Mouse (Mus musculus) heart, embryonic 14.5 days (tissue): ENCODE results near the gene Dcaf6. TPM values are rescaled to one million over a fixed set of nuclear protein-coding genes. Genes with fewer than 3 reads are reported as not detected.
A peak's percentile ranks its signal among the peaks of the same experiment; 100 is the strongest.

Experiments used
- ATAC-seq: fragments of 200-750 bp; cut with Nextera tagmentation; 2 replicates; pipeline ENCODE4 v1.8.0; 2017; ENCODE audit warnings: low read depth, moderate TSS enrichment; ENCODE audit not compliant: insufficient number of reproducible peaks, insufficient read depth, low FRiP score
- H3K27ac ChIP-seq, 2 experiments: fragments of 200-500 bp in 1 of 2; fragments of 300-500 bp in 1 of 2; sonication (generic) in 1 of 2; replicated peaks in 1 of 2; 2 replicates each; pipeline ENCODE4 v1.5.1; 2012 to 2014; ENCODE audit warnings: low read depth in 2 of 2, low read length in 2 of 2, control low read depth in 1 of 2, mild to moderate bottlenecking in 1 of 2, mixed read lengths in 1 of 2; ENCODE audit not compliant: control insufficient read depth in 1 of 2, insufficient read depth in 1 of 2
- H3K27me3 ChIP-seq: fragments of 300-500 bp; sonication (generic); 2 replicates; pipeline ENCODE4 v1.6.1; 2014; ENCODE audit warnings: mild to moderate bottlenecking, low read length, control low read depth; ENCODE audit not compliant: control insufficient read depth, insufficient read depth
- H3K36me3 ChIP-seq: fragments of 300-500 bp; sonication (generic); 2 replicates; pipeline ENCODE4 v1.6.1; 2014; ENCODE audit warnings: mild to moderate bottlenecking, control low read depth, low read length, mixed read lengths; ENCODE audit not compliant: control insufficient read depth, insufficient read depth
- H3K4me1 ChIP-seq, 2 experiments: fragments of 200-500 bp in 1 of 2; fragments of 300-500 bp in 1 of 2; sonication (generic) in 1 of 2; 2 replicates each; pipeline ENCODE4 v1.6.1; 2012 to 2014; ENCODE audit warnings: low read length in 2 of 2, control low read depth in 1 of 2, mixed read lengths in 1 of 2; ENCODE audit not compliant: control insufficient read depth in 2 of 2, insufficient read depth in 2 of 2
- H3K4me2 ChIP-seq: fragments of 300-500 bp; sonication (generic); 2 replicates; pipeline ENCODE4 v1.6.1; 2014; ENCODE audit warnings: mild to moderate bottlenecking, low read length
- H3K4me3 ChIP-seq, 2 experiments: fragments of 200-500 bp in 1 of 2; fragments of 300-500 bp in 1 of 2; sonication (generic) in 1 of 2; 2 replicates each; pipeline ENCODE4 v1.5.1; 2012 to 2014; ENCODE audit warnings: low read length in 2 of 2, mild to moderate bottlenecking in 2 of 2, control low read depth in 1 of 2, low read depth in 1 of 2, moderate library complexity in 1 of 2; ENCODE audit not compliant: control insufficient read depth in 1 of 2, insufficient read depth in 1 of 2
- H3K9ac ChIP-seq: fragments of 300-500 bp; sonication (generic); 2 replicates; pipeline ENCODE4 v1.6.1; 2014; ENCODE audit warnings: mild to moderate bottlenecking, low read length
- H3K9me3 ChIP-seq: fragments of 300-500 bp; sonication (generic); 2 replicates; pipeline ENCODE4 v1.6.1; 2016; ENCODE audit warnings: low read length, control low read depth; ENCODE audit not compliant: control insufficient read depth
- WGBS: fragments of 180-500 bp; shearing (Covaris S2); extraction: QIAGEN DNeasy Blood & Tissue Kit; methylation state at CpG from one replicate; pipeline ENCODE4 v1.1.7; 2014; 5-methylcytosine and 5-hydroxymethylcytosine counted together
- polyA plus RNA-seq: library from polyadenylated mRNA; unstranded; fragments of >200 nt; fragmentation: Nextera tagmentation; extraction: Ambion mirVana; gene quantifications from 2 replicates; pipeline ENCODE4 v1.2.1, GENCODE M21; 2014

Dcaf6 gene
- polyA plus RNA-seq, 1 experiment from 2014 or later = 24.7 TPM

DNA sequence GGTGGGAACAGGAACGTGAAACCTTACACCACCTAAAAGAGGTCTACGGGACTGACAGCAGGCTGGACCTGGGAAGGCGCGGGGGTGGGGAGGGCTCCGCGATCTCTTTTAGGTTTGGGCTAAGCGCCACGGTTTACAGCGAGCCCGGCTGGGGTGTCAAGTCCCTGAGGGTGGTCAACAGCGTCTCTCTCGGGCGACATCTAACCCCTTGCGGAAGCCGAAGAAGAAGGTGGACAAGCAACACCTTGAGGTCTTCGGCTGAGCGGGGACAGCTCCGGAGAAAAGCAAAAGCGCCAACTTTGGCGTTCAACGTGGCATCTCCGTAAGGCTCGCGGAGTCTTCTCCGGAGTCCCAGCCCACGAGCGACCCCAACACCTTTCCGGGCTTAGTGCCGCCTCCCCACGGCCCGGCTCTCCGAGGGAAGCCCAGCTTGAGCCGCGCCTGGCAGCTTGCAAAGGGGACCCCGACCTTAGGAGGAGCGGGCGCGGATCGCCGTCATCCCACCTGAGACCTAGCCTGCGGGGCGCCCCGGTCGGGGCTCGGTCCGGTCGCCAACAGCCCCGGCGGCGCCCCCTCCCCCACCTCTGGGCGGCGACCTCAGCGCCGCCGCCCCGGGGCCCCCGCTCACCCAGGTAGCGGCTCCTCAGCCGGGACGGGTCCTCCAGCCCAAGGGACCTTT lies 633 bp downstream of the Dcaf6 start:
- no peaks in the 10 kb centered on the region for H3K9me3 ChIP-seq
- peak overlapping the region; percentile 80 for H3K4me2 ChIP-seq
- H3K36me3 ChIP-seq = no peaks in the 10 kb centered on the region
- WGBS = 0% methylated on average over 47 of the region's 60 CpGs
- peak overlapping the region; percentile 84 to 99 for H3K27ac ChIP-seq
- H3K9ac ChIP-seq = peak overlapping the region; percentile 90
- H3K27me3 ChIP-seq = no peaks in the 10 kb centered on the region
- H3K4me1 ChIP-seq = peaks cover 2 to 5% of the 10 kb centered on the region in 2 experiments; a peak in 3 of 4 replicates
- peak overlapping the region; percentile 94 to 97 for H3K4me3 ChIP-seq
- ATAC-seq = peak; percentile 2; the same call in 1 of the 2 replicates

- Histone ChIP-seq H3K9ac (peak overlapping the region; percentile 90), H3K27ac (peak overlapping the region; percentile 84 to 99; a peak in 2 of 4 replicates), H3K4me2 (peak overlapping the region; percentile 80), H3K36me3 (no peaks in the 10 kb centered on the region), H3K27me3 (no peaks in the 10 kb centered on the region), H3K4me3 (peak overlapping the region; percentile 94 to 97), H3K9me3 (peaks cover 5% of the 10 kb centered on the region; the same call in 1 of the 2 replicates), H3K4me1 (peaks cover 2 to 5% of the 10 kb centered on the region in 2 experiments; a peak in 3 of 4 replicates)
- no peak for ATAC-seq
- WGBS = 15% methylated on average over 7 of the region's 7 CpGs
Measured at GRCm38 (mm10) chr1:165459041-165459502, 1.2 kb downstream of the Dcaf6 start.

DNA sequence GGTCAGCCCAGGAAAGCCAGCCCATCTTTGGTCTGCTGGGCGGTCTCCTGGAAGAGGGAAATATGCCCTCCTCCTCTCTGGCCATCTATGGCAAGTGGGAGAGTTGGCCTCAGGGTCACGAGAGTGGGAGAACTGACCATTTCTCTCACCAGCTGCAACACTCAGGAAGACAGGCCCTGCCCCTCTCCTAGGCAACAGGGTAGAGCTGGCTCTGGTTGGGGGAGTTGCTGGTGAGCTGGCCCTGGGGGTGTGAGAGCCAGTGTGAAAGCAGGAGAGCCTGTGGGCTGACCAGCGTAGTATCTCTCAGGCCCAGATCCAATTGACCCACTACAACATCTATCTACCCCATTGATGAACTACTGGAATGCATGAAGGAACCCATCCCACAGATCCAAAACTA lies 18.6 kb downstream of the Dcaf6 start:
- no peaks in the 10 kb centered on the region for H3K9me3 ChIP-seq
- peaks cover 0 to 3% of the 10 kb centered on the region in 2 experiments; a peak in 1 of 4 replicates for H3K4me1 ChIP-seq
- no peak overlapping the region for H3K27ac ChIP-seq
- no peaks in the 10 kb centered on the region for H3K27me3 ChIP-seq
- H3K4me3 ChIP-seq = no peak overlapping the region
- H3K36me3 ChIP-seq = no peaks in the 10 kb centered on the region
- ATAC-seq = no peak
- 83% methylated on average over 3 of the region's 3 CpGs for WGBS
- no peak overlapping the region for H3K9ac ChIP-seq
- no peak overlapping the region for H3K4me2 ChIP-seq

DNA sequence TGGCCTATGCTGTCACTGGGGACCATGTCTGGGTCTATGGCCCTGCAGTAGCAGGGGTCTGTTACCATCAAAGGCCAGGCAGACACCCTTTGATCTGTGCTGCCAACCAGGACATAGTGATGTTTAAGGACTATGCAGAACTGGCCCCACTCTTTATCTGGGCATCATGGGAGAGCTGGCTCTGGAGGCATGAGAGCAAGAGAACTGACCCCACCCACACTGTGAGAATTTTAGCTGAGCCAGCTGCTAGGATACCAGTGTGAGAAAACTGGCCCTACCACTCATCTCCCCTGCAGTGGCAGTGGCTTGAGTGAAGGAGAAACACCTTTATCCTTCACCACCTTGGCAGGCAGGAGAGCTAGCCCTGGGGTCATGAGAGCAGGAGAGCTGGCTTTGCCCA lies 19.1 kb downstream of the Dcaf6 start:
- no peaks in the 10 kb centered on the region for H3K36me3 ChIP-seq
- H3K9me3 ChIP-seq = no peaks in the 10 kb centered on the region
- ATAC-seq = no peak
- H3K27me3 ChIP-seq = no peaks in the 10 kb centered on the region
- peaks cover 0 to 3% of the 10 kb centered on the region in 2 experiments; a peak in 1 of 4 replicates for H3K4me1 ChIP-seq
- no peak overlapping the region for H3K9ac ChIP-seq
- no peak overlapping the region for H3K4me3 ChIP-seq
- no peak overlapping the region for H3K4me2 ChIP-seq
- H3K27ac ChIP-seq = no peak overlapping the region

GRCm38 (mm10) chr1:165440788-165441187 lies 19.5 kb downstream of the Dcaf6 start:
- no peaks in the 10 kb centered on the region for H3K36me3 ChIP-seq
- ATAC-seq = no peak
- no peak overlapping the region for H3K4me2 ChIP-seq
- no peak overlapping the region for H3K27ac ChIP-seq
- no peak overlapping the region for H3K4me3 ChIP-seq
- peaks cover 0 to 3% of the 10 kb centered on the region in 2 experiments; a peak in 1 of 4 replicates for H3K4me1 ChIP-seq
- H3K9ac ChIP-seq = no peak overlapping the region
- no peaks in the 10 kb centered on the region for H3K27me3 ChIP-seq
- 77% methylated on average over 3 of the region's 3 CpGs for WGBS
- no peaks in the 10 kb centered on the region for H3K9me3 ChIP-seq

DNA sequence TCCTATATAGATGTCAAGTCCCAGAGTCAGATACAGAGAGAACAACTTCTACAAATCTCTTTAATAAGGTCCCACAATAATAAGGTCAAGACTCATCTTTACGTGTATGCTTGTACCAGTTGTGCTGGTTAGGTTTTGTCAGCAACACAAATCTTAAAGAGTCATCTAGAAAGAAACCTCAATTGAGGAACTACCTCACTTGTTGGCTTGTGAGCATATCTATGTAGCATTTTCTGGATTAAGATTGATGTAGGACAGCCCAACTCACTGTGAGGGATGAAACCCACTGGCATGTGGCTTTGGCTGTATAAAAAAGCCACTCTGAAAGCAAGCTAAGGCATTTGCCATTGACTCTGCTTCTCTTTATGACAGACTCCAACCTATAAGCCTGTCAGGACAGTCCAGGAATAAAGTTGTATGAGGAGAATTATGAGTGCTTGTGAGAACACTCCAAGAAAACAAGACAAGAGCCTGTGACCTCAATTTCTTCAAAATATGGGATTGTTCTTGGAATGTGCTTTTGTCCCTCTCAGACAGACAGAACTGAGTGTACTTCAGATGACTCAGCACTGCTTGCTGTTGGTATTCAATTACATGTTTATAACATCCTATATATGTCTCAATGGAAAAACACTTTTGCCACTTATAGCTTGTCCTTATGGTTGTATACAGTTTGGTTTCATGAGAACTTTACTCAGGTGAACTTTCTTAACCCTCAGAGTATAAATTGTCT lies 21.8 kb downstream of the Dcaf6 start:
- no peaks in the 10 kb centered on the region for H3K27me3 ChIP-seq
- no peak for ATAC-seq
- H3K27ac ChIP-seq = no peak overlapping the region
- no peak overlapping the region for H3K4me3 ChIP-seq
- H3K4me2 ChIP-seq = no peak overlapping the region
- H3K36me3 ChIP-seq = no peaks in the 10 kb centered on the region
- WGBS = 92% methylated on average over 1 of the region's 1 CpGs
- H3K9ac ChIP-seq = no peak overlapping the region
- H3K9me3 ChIP-seq = 0 out of 2 replicates have a peak, but pooled peaks cover 3% of the 10 kb centered on the region
- peaks cover 0 to 3% of the 10 kb centered on the region in 2 experiments; a peak in 1 of 4 replicates for H3K4me1 ChIP-seq

- 0 out of 2 replicates have a peak, but pooled peaks cover 3% of the 10 kb centered on the region for H3K9me3 ChIP-seq
- ATAC-seq = no peak
- 62% methylated on average over 1 of the region's 1 CpGs for WGBS
- H3K4me3 ChIP-seq = no peak overlapping the region
- H3K36me3 ChIP-seq = no peaks in the 10 kb centered on the region
- no peak overlapping the region for H3K27ac ChIP-seq
- H3K4me1 ChIP-seq = no peaks in the 10 kb centered on the region
- H3K4me2 ChIP-seq = no peak overlapping the region
- no peaks in the 10 kb centered on the region for H3K27me3 ChIP-seq
- no peak overlapping the region for H3K9ac ChIP-seq
Measured at GRCm38 (mm10) chr1:165432883-165433282, 27.4 kb downstream of the Dcaf6 start.
